Mouse (Mus musculus) kidney, adult 2 months (tissue): ENCODE data around the gene Lnx2. TPM values are rescaled to one million over a fixed set of nuclear protein-coding genes. Genes with fewer than 3 reads are reported as not detected.

Experiments
- DNase-seq: peaks from one replicate; pipeline ENCODE4 v3.0.0; 2021
- H3K27ac ChIP-seq: fragments of 200-500 bp; 2 replicates; pipeline ENCODE4 v1.5.1; 2012; ENCODE audit warnings: low read depth, low read length, control low read depth, inconsistent platforms; ENCODE audit not compliant: insufficient read depth
- H3K27me3 ChIP-seq: fragments of 200-500 bp; replicated peaks from 2 replicates; pipeline ENCODE4 v1.6.1; 2012; ENCODE audit warnings: mild to moderate bottlenecking, moderate library complexity, low read length, inconsistent platforms; ENCODE audit not compliant: control insufficient read depth, insufficient read depth
- H3K36me3 ChIP-seq: fragments of 200-500 bp; 2 replicates; pipeline ENCODE4 v1.6.1; 2012; ENCODE audit warnings: mild to moderate bottlenecking, moderate library complexity, low read length, inconsistent platforms; ENCODE audit not compliant: control insufficient read depth, insufficient read depth
- H3K4me1 ChIP-seq: fragments of 200-500 bp; 2 replicates; pipeline ENCODE4 v1.6.1; 2011; ENCODE audit warnings: low read length; ENCODE audit not compliant: control insufficient read depth, insufficient read depth
- H3K4me3 ChIP-seq: fragments of 200-500 bp; 2 replicates; pipeline ENCODE4 v1.5.1; 2011; ENCODE audit warnings: mild to moderate bottlenecking, low read depth, low read length, control low read depth; ENCODE audit not compliant: insufficient read depth
- CTCF ChIP-seq: fragments of 200-500 bp; conservative IDR thresholded peaks from 2 replicates; pipeline ENCODE4 v1.5.1; 2011; ENCODE audit warnings: low read depth, mild to moderate bottlenecking, control low read depth, low read length, moderate library complexity, mixed read lengths; ENCODE audit not compliant: insufficient read depth, insufficient read length
- POLR2A ChIP-seq: fragments of 200-500 bp; IDR thresholded peaks from one replicate; pipeline ENCODE4 v1.6.1; 2011; ENCODE audit warnings: low read depth, low read length, control low read depth
- WGBS: fragments of 180-500 bp; shearing (Covaris S2); methylation state at CpG from one replicate; pipeline ENCODE4 v1.1.7; 2018; 5-methylcytosine and 5-hydroxymethylcytosine counted together
- polyA plus RNA-seq: library from polyadenylated mRNA; depleted of rRNA; stranded (reverse); fragments of >200 nt; gene quantifications from 2 replicates; pipeline ENCODE4 v1.2.3, GENCODE M21; 2012

The Lnx2 gene
- polyA plus RNA-seq, 1 experiment, result 24.1 TPM

DNA sequence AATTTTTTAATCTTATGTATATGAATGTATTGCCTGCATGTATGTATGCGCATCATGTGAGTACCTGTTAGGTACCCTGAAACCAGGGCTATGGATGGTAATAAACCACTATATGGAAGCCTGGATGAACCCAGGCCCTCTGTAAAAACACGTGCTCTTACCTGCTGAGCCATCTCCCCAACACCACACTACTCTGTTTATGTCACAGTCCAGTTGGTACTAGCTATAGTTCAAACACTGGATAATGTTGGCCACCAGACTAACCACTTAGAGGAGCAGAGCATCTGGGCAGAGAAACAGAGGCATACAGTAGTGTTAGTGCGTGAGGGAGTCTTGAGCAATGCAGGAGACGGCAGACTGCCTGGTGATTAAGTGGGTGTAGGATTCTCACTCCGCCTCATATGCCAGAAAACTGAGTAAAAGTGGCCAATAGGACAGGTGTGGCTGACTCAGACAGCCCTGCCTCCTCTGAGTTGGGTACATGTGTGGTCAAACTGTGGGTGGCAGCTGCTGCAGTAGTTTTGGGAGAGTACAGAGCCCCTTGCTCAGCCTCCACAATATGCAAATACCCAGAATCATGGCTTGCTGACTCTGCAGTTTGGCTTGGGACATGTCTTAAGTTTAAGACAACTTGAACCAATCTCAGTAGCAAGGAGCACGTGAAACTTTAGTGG is 20.7 kb downstream of the Lnx2 start:
- no peak for DNase-seq
- peaks cover 17% of the 10 kb centered on the region for H3K4me1 ChIP-seq
- H3K36me3 ChIP-seq, result no peaks in the 10 kb centered on the region
- H3K27ac ChIP-seq, result no peak overlapping the region
- H3K4me3 ChIP-seq, result no peak overlapping the region
- no peaks in the 10 kb centered on the region for H3K27me3 ChIP-seq
- TF ChIP-seq CTCF (no peak), POLR2A (no peak)
- 83% methylated on average over 6 of the region's 6 CpGs for WGBS

DNA sequence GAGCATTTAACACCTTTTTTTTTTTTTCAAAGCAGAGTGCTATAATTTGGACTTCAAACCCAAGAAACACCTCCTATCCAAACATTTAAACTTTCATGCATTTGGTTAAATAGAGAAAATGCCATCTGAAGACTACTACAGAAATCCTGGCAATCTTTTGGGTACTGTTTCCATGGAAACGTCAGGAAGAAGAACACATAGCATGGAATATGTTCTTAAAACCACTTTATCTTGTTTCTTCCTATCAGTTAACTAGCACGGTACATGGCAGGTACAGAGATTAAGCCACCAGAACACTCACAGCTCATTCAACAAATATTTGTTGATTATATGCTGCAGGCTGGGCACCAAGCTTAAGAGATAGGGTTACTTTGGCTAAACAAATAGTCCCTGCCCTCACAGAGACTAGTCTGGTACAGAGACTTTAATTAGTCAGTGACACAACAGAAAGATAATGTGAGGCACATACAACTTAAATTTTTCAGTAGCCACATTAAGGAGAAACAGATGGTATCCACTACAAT is 21.6 kb downstream of the Lnx2 start:
- H3K27me3 ChIP-seq, result no peaks in the 10 kb centered on the region
- no peak overlapping the region for H3K27ac ChIP-seq
- 84% methylated on average over 2 of the region's 2 CpGs for WGBS
- H3K4me3 ChIP-seq, result no peak overlapping the region
- TF ChIP-seq CTCF (no peak), POLR2A (no peak)
- DNase-seq, result no peak
- H3K4me1 ChIP-seq, result peaks cover 17% of the 10 kb centered on the region
- no peaks in the 10 kb centered on the region for H3K36me3 ChIP-seq

DNA sequence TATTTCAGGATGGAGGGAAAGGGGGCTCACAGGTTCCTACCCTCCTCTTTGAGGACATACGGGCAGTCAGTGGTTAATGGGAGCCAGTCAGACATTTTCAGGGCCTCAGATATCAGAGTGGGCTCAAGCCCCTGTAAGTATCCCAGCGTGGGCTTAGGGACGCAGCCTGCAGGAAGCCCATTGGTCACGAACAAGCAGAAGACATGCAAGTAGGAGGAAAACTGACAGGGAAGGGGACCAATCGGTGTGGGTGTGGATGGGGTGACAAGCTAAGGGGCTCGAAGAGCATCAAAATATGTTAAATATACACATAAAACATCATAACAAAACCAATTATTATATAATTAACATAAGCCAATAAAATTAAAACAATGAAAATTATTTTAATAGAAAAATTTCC is 22.1 kb downstream of the Lnx2 start:
- H3K4me3 ChIP-seq, result no peak overlapping the region
- H3K27ac ChIP-seq, result no peak overlapping the region
- no peaks in the 10 kb centered on the region for H3K27me3 ChIP-seq
- H3K36me3 ChIP-seq, result no peaks in the 10 kb centered on the region
- no peak for DNase-seq
- H3K4me1 ChIP-seq, result peaks cover 17% of the 10 kb centered on the region
- no peak for TF ChIP-seq CTCF
- no peak for TF ChIP-seq POLR2A
- 83% methylated on average over 6 of the region's 6 CpGs for WGBS

DNA sequence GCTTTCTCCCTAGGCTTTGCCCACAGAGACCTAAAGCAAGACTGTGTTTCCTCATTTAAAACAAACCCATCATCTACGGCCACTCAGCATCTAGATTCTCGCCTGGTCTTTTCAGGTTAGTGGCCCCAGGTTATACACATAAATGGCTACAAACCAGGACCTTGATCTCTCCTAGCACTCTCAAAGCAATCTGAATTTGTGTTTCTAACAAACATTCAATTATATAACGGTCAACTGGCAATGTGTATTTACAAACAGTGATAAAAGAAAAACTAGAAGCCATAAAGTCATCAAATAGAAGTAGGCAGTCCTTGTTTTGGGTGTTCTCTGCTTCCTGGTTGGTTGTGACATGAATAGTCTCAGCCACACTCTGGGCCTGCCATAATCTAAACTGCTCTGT is 22.9 kb downstream of the Lnx2 start:
- H3K27ac ChIP-seq, result no peak overlapping the region
- H3K36me3 ChIP-seq, result no peaks in the 10 kb centered on the region
- H3K27me3 ChIP-seq, result no peaks in the 10 kb centered on the region
- no peak for DNase-seq
- H3K4me1 ChIP-seq, result peaks cover 17% of the 10 kb centered on the region
- WGBS, result 88% methylated on average over 3 of the region's 3 CpGs
- no peak for TF ChIP-seq CTCF
- TF ChIP-seq POLR2A, result no peak
- no peak overlapping the region for H3K4me3 ChIP-seq

DNA sequence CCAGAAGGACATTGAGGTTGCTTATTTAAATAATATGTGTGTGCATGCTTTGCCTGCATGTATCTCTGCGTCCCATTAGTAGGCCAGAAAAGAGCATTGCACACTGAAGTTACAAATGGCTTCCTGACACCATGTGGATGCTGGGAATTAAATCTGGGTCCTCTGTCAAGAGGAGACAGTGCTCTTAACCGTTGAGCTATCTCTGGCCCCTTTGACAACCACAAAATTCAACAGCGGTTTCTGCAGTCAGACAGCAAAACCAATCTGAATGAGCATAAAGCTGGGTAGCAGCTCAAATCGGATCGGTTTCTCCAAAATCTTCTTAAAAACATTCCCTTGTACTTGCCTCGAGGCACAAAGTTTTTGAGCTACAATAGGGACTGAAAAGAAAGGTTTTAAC is 23.3 kb downstream of the Lnx2 start:
- WGBS, result 87% methylated on average over 6 of the region's 6 CpGs
- peaks cover 17% of the 10 kb centered on the region for H3K4me1 ChIP-seq
- H3K27ac ChIP-seq, result no peak overlapping the region
- no peak for TF ChIP-seq POLR2A
- no peak for TF ChIP-seq CTCF
- H3K36me3 ChIP-seq, result no peaks in the 10 kb centered on the region
- no peaks in the 10 kb centered on the region for H3K27me3 ChIP-seq
- no peak overlapping the region for H3K4me3 ChIP-seq
- no peak for DNase-seq

DNA sequence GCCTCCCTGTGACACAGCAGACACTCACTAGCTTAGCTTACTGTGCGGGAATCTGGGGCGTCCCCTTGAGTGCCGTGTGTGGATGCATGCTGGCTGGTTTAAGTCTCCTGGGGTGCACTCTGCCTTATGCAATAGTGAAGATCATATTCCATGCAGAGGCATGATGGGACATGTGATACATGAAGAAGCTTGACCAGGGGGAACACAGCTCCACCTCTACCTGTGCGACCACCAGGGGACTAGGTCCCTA is 24.2 kb downstream of the Lnx2 start:
- Histone ChIP-seq H3K4me3 (no peak overlapping the region), H3K27ac (no peak overlapping the region), H3K4me1 (peaks cover 17% of the 10 kb centered on the region), H3K27me3 (no peaks in the 10 kb centered on the region), H3K36me3 (no peaks in the 10 kb centered on the region)
- no peak for DNase-seq
- 73% methylated on average over 4 of the region's 4 CpGs for WGBS
- TF ChIP-seq CTCF (no peak), POLR2A (no peak)

DNA sequence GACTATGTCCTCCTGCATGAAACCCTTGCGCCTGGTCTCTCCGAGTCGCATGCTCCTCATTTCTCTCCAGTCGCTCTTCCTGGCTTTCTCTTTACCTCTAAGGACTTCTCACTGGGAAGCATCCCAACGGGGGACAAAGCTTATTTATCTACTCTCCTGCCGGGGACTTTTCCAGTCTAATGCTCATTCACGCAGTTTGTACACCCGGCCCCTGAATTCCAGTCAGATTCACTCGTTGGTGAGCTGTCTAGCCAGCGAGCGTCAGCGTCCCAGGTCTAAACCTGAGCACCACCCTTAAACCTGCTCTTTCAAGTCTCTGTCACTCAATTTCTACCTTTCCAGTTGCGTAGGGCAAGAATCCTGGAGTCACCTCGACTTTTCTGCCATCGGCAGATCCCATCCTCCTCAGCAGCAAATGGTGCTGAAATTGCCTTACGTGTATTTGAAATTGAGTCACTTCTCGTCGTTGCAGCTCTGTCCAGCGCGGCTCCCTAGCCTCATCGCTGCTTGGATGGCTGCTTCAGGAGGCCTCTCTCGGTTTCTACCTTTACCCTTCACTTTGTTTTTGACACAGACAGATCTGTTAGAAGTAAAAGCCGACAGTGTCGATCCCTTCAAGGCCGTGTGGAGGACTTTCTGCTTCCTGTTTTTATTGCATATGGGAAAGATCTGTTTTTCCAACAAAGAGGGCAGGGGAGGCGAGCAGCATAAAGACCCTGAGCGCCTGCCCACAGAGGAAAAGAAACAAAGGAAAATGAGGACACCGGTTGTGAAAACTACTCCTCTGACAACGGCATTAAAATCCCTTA is 24.7 kb downstream of the Lnx2 start:
- Histone ChIP-seq H3K27me3 (no peaks in the 10 kb centered on the region), H3K36me3 (no peaks in the 10 kb centered on the region), H3K4me1 (peaks cover 17% of the 10 kb centered on the region), H3K27ac (peak overlapping the region; percentile 32), H3K4me3 (no peak overlapping the region)
- WGBS, result 43% methylated on average over 29 of the region's 29 CpGs
- TF ChIP-seq POLR2A (no peak), CTCF (no peak)
- DNase-seq, result no peak
